Mouse (Mus musculus): ENCODE results near the gene Myom1. TPM values are rescaled to one million over a fixed set of nuclear protein-coding genes. Genes with fewer than 3 reads are reported as not detected.
"Not testable (repeated sequence)": the region's sequence is repeated elsewhere in the genome, so short reads cannot be mapped to it uniquely, and the experiment has no call there.

The Myom1 gene
- polyA plus RNA-seq, 1 experiment, result 2.1 TPM

- TF ChIP-seq POLR2A (IDR thresholded peaks at IDR 0.05; ENCODE audit: control insufficient read depth, low read depth, low read length), result 0 out of 2 replicates have a peak, but pooled peaks have one; percentile 27
- no peak for TF ChIP-seq CTCF (IDR thresholded peaks at IDR 0.05; ENCODE audit: control insufficient read depth, insufficient read depth, insufficient replicate concordance, low read depth, low read length)
- no peak overlapping the region for H3K4me3 ChIP-seq (ENCODE audit: control insufficient read depth, low read depth, low read length)
- H3K27ac ChIP-seq (ENCODE audit: control insufficient read depth, insufficient read depth, low read depth, low read length), result no peak overlapping the region
- no peaks in the 10 kb centered on the region for H3K27me3 ChIP-seq (ENCODE audit: control insufficient read depth, insufficient read depth, low read length)
- H3K36me3 ChIP-seq (ENCODE audit: control insufficient read depth, insufficient read depth, low read length), result no peaks in the 10 kb centered on the region
- H3K4me1 ChIP-seq (ENCODE audit: control insufficient read depth, insufficient read depth, low read length), result no peaks in the 10 kb centered on the region
Measured at GRCm38 (mm10) chr17:70971206-70971605, 31.2 kb upstream of the Myom1 start.

- Histone ChIP-seq H3K27me3 (ENCODE audit: control insufficient read depth, insufficient read depth, low read length) (no peaks in the 10 kb centered on the region), H3K4me3 (ENCODE audit: control insufficient read depth, low read depth, low read length) (no peak overlapping the region), H3K27ac (ENCODE audit: control insufficient read depth, insufficient read depth, low read depth, low read length) (no peak overlapping the region), H3K36me3 (ENCODE audit: control insufficient read depth, insufficient read depth, low read length) (no peaks in the 10 kb centered on the region), H3K4me1 (ENCODE audit: control insufficient read depth, insufficient read depth, low read length) (no peaks in the 10 kb centered on the region)
- TF ChIP-seq POLR2A (IDR thresholded peaks at IDR 0.05; ENCODE audit: control insufficient read depth, low read depth, low read length) (no peak), CTCF (IDR thresholded peaks at IDR 0.05; ENCODE audit: control insufficient read depth, insufficient read depth, insufficient replicate concordance, low read depth, low read length) (no peak)
Measured at GRCm38 (mm10) chr17:70973398-70973797, 29.0 kb upstream of the Myom1 start.

GRCm38 (mm10) chr17:70974065-70974464 is 28.4 kb upstream of the Myom1 start:
- H3K4me3 ChIP-seq (ENCODE audit: control insufficient read depth, low read depth, low read length); H3K4me1 ChIP-seq (ENCODE audit: control insufficient read depth, insufficient read depth, low read length); H3K36me3 ChIP-seq (ENCODE audit: control insufficient read depth, insufficient read depth, low read length); H3K27me3 ChIP-seq (ENCODE audit: control insufficient read depth, insufficient read depth, low read length); H3K27ac ChIP-seq (ENCODE audit: control insufficient read depth, insufficient read depth, low read depth, low read length): not testable (repeated sequence)

GRCm38 (mm10) chr17:70977799-70978198 is 24.6 kb upstream of the Myom1 start:
- Histone ChIP-seq H3K27me3 (ENCODE audit: control insufficient read depth, insufficient read depth, low read length) (no peaks in the 10 kb centered on the region), H3K4me1 (ENCODE audit: control insufficient read depth, insufficient read depth, low read length) (no peaks in the 10 kb centered on the region), H3K4me3 (ENCODE audit: control insufficient read depth, low read depth, low read length) (no peak overlapping the region), H3K36me3 (ENCODE audit: control insufficient read depth, insufficient read depth, low read length) (no peaks in the 10 kb centered on the region), H3K27ac (ENCODE audit: control insufficient read depth, insufficient read depth, low read depth, low read length) (no peak overlapping the region)
- no peak for TF ChIP-seq POLR2A (IDR thresholded peaks at IDR 0.05; ENCODE audit: control insufficient read depth, low read depth, low read length)
- peak; percentile 20; the same call in 1 of the 2 replicates for TF ChIP-seq CTCF (IDR thresholded peaks at IDR 0.05; ENCODE audit: control insufficient read depth, insufficient read depth, insufficient replicate concordance, low read depth, low read length)

- H3K4me3 ChIP-seq (ENCODE audit: control insufficient read depth, low read depth, low read length), result no peak overlapping the region
- TF ChIP-seq CTCF (IDR thresholded peaks at IDR 0.05; ENCODE audit: control insufficient read depth, insufficient read depth, insufficient replicate concordance, low read depth, low read length), result no peak
- no peak for TF ChIP-seq POLR2A (IDR thresholded peaks at IDR 0.05; ENCODE audit: control insufficient read depth, low read depth, low read length)
- H3K4me1 ChIP-seq (ENCODE audit: control insufficient read depth, insufficient read depth, low read length), result no peaks in the 10 kb centered on the region
- H3K36me3 ChIP-seq (ENCODE audit: control insufficient read depth, insufficient read depth, low read length), result no peaks in the 10 kb centered on the region
- H3K27ac ChIP-seq (ENCODE audit: control insufficient read depth, insufficient read depth, low read depth, low read length), result no peak overlapping the region
- H3K27me3 ChIP-seq (ENCODE audit: control insufficient read depth, insufficient read depth, low read length), result no peaks in the 10 kb centered on the region
Measured at GRCm38 (mm10) chr17:70979345-70980223, 22.8 kb upstream of the Myom1 start.

- Histone ChIP-seq H3K4me1 (ENCODE audit: control insufficient read depth, insufficient read depth, low read length) (peaks cover 3% of the 10 kb centered on the region), H3K4me3 (ENCODE audit: control insufficient read depth, low read depth, low read length) (no peak overlapping the region), H3K27me3 (ENCODE audit: control insufficient read depth, insufficient read depth, low read length) (no peaks in the 10 kb centered on the region), H3K27ac (ENCODE audit: control insufficient read depth, insufficient read depth, low read depth, low read length) (no peak overlapping the region), H3K36me3 (ENCODE audit: control insufficient read depth, insufficient read depth, low read length) (no peaks in the 10 kb centered on the region)
- TF ChIP-seq POLR2A (IDR thresholded peaks at IDR 0.05; ENCODE audit: control insufficient read depth, low read depth, low read length), result no peak
- no peak for TF ChIP-seq CTCF (IDR thresholded peaks at IDR 0.05; ENCODE audit: control insufficient read depth, insufficient read depth, insufficient replicate concordance, low read depth, low read length)
Measured at GRCm38 (mm10) chr17:70985501-70986354, 16.7 kb upstream of the Myom1 start.

GRCm38 (mm10) chr17:70986355-70986740 is 16.1 kb upstream of the Myom1 start:
- Histone ChIP-seq H3K27ac (ENCODE audit: control insufficient read depth, insufficient read depth, low read depth, low read length) (no peak overlapping the region), H3K4me3 (ENCODE audit: control insufficient read depth, low read depth, low read length) (no peak overlapping the region), H3K36me3 (ENCODE audit: control insufficient read depth, insufficient read depth, low read length) (no peaks in the 10 kb centered on the region), H3K4me1 (ENCODE audit: control insufficient read depth, insufficient read depth, low read length) (peaks cover 3% of the 10 kb centered on the region), H3K27me3 (ENCODE audit: control insufficient read depth, insufficient read depth, low read length) (no peaks in the 10 kb centered on the region)
- TF ChIP-seq POLR2A (IDR thresholded peaks at IDR 0.05; ENCODE audit: control insufficient read depth, low read depth, low read length) (no peak), CTCF (IDR thresholded peaks at IDR 0.05; ENCODE audit: control insufficient read depth, insufficient read depth, insufficient replicate concordance, low read depth, low read length) (no peak)
